Mouse (Mus musculus) layer of hippocampus, postnatal 10 days (tissue): ENCODE results near the gene Gm9268. TPM values are rescaled to one million over a fixed set of nuclear protein-coding genes. Genes with fewer than 3 reads are reported as not detected.
"Not testable (repeated sequence)": the region's sequence is repeated elsewhere in the genome, so short reads cannot be mapped to it uniquely, and the experiment has no call there.

Experiments
- DNase-seq, 2 experiments: peaks; one replicate each; pipeline ENCODE4 v3.0.0; 2021; ENCODE audit warnings: low spot score in 2 of 2
- long read RNA-seq: library from polyadenylated mRNA; stranded (forward); transcript quantifications from one replicate; pipeline ENCODE4 v2.0.0, GENCODE M21; 2023
- total RNA-seq, 2 experiments: library from RNA; stranded (reverse); gene quantifications; 2 replicates each; pipeline ENCODE4 v1.2.3; 2021

Gene Gm9268
- not detected for total RNA-seq
- long read RNA-seq: 0 reads

DNA sequence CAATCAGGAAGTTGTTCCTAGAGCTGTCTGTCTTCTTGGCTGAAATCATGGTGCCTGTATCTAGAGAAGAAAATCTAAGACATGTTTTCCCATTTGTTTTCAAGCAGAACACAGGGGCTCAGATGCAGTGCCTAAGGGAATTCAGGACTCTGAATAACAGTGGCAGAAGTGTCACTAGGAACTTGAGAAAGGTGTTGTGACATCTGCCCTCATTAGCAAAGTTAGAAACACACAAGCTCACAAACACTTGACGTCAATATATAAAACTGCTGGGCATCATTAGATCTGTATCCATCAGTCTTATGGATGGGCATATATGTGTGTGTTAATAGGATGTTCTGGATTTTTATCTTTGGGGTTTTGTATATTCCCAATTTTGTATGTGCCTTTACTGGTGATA, at the start of gene Gm9268:
Gene Gm9268, plus strand, starts transcription at position 301 of the 400 bp plus-strand sequence.
- DNase-seq: not testable (repeated sequence)

DNA sequence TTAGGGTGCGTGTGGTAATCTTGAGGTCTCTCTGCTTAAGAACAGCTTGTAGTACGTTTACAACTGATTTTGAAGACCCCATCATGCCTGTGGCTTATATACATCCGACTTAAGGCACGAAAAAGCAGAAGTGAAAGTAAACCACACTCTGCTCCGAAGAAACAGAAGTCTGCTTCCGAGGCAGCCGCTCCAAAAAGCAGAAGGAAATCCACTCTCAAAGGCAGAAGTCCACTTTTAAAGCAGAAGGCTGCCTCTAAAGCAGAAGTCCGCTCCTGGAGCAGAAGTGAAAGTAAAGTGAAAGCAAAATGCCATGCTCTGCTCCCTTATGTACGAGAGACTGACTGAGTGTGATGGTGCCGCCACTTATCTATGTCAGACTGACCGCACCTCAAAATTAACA, 38.5 kb upstream of the Gm9268 start:
- no peak for DNase-seq

DNA sequence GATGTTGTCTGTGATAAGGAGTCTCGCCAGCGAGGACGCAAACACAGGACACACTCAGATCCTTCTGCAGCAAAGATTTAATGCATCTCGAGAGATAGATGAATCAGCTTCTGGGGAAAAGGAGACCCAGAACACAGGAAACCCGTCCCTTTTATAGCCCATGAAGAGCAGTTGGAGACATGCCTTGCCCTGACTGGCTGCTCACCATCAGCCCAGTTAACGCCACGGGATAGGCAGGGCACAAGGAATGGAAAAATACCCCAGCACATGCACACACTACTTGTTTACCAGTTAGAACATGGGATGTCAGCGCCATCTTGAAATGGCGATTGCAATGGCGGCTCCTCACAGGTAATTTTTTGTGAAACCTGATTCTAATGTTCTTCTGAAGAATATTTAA, 37.8 kb upstream of the Gm9268 start:
- DNase-seq: no peak

DNA sequence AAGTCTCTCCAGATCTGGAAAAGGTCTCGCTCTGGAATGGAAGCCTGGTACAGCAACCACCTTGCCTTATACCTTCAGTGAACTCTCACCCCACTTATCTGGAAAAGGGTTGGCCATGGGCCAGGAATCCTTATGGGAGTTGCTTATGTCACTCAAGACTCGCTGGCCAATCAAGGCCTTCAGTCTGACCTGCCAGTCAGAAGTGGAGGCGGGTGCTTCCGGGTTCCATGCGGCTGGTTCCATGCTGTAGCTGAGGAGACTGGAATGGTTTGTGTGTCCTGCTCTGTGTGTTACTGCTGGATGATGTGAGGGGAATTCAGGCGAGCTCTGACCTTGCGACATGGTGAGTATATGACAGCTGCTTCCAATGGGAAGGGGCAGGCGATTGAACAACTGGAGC, 59.3 kb downstream of the Gm9268 start:
- DNase-seq: no peak

Other genes with a start within 250 kb of the Gm9268 start
- not detected for gene Vmn2r62, start 225.2 kb upstream of the Gm9268 start, total RNA-seq
- gene Gm2381, start 151.5 kb upstream of the Gm9268 start, total RNA-seq: under 1 TPM; 0.18 to 0.25 TPM
- gene Vmn2r63, start 84.9 kb upstream of the Gm9268 start, total RNA-seq: not detected
- not detected for gene Zfp936, start 95.5 kb downstream of the Gm9268 start, total RNA-seq